Mouse (Mus musculus) brain, embryonic 14.5 days (tissue): Measurements from ENCODE around the gene Gm21974. TPM values are rescaled to one million over a fixed set of nuclear protein-coding genes. Genes with fewer than 3 reads are reported as not detected.
"Not testable (repeated sequence)": the region's sequence is repeated elsewhere in the genome, so short reads cannot be mapped to it uniquely, and the experiment has no call there.

ENCODE experiments used
- DNase-seq: peaks from one replicate; pipeline ENCODE4 v3.0.0-alpha.2; 2011; ENCODE audit warnings: low read depth
- CTCF ChIP-seq: fragments of 200-500 bp; IDR thresholded peaks from 2 replicates; pipeline ENCODE4 v1.5.1; 2012; ENCODE audit warnings: inconsistent platforms, mild to moderate bottlenecking, moderate library complexity, borderline replicate concordance; ENCODE audit not compliant: insufficient read depth, insufficient read length; ENCODE audit errors: extremely low read depth
- POLR2A ChIP-seq: fragments of 200-500 bp; IDR thresholded peaks from 2 replicates; pipeline ENCODE4 v1.6.1; 2012; ENCODE audit warnings: mild to moderate bottlenecking, inconsistent platforms, borderline replicate concordance; ENCODE audit not compliant: poor library complexity, insufficient read depth, insufficient read length, severe bottlenecking; ENCODE audit errors: extremely low read depth
- polyA plus RNA-seq: library from polyadenylated mRNA; depleted of rRNA; stranded (reverse); fragments of >200 nt; gene quantifications from 2 replicates; pipeline ENCODE4 v1.2.3, GENCODE M21; 2012; rRNA removed

Gene Gm21974
- not detected in 2 replicates for polyA plus RNA-seq

DNA sequence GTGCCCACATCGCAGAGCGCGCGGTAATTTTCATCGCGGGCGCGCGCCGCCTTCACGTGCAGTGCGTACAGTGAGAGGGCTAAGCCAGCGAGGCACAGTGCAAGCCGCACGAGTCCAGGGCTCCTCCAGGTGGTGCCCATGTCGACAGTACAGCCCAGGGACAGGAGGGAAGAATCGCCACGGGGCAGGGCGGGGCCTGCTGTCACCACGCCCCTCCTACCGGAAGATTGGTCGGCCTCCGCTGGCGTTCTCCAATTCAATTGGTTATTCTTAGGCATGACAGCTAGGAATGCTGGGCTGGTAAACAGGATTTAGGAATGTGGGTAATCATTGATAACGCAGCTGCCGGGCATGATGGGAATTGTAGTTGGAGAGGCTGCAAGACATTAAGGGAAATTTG lies at the start of gene Gm21974, which contains the start of gene Vkorc1:
Gene Gm21974 (minus strand): TSS at position 13 of the 400 bp plus-strand sequence.
Gene Vkorc1 (minus strand): TSS at position 176 of the 400 bp plus-strand sequence.
- peak; percentile 25; the same call in 1 of the 2 replicates for TF ChIP-seq CTCF
- TF ChIP-seq POLR2A: peak; percentile 5; the same call in 1 of the 2 replicates
- DNase-seq: peak; percentile 99

DNA sequence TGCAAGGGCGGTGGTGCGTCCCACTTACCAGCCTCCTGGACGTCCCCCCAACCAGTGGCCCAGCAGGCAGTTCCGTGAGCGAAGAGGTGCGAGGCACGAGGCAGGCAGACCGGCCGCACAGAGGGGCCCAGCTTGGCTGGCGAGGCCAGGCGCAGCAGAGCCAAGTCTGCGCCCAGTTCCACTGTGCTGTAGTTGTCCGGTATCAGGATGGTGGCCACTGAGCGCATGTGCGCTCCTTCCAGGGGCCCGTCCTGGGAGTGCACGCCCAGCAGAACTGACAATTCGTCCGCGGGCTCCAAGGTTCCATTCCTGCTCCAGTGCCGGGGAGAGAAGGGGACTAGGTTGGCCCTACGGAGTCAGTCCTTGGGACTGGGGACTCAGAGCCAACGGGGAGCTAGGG lies 49.4 kb upstream of the Gm21974 start:
- DNase-seq: no peak
- no peak for TF ChIP-seq POLR2A
- TF ChIP-seq CTCF: no peak

DNA sequence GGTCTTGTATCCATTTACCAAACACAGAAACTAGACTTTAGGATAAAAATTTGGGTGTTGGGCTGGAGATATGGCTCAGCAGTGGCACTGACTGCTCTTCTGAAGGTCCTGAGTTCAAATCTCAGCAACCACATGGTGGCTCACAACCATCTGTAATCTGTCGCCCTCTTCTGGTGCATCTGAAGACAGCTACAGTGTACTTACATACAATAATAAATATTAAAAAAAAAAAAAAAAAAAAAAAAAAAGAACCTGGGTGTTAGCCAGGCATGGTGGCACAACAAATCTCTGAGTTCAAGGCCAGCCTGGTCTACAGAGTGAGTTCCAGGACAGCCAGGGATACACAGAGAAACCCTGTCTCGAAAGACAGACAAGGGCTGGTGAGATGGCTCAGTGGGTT lies 46.8 kb upstream of the Gm21974 start:
- DNase-seq: not testable (repeated sequence)

DNA sequence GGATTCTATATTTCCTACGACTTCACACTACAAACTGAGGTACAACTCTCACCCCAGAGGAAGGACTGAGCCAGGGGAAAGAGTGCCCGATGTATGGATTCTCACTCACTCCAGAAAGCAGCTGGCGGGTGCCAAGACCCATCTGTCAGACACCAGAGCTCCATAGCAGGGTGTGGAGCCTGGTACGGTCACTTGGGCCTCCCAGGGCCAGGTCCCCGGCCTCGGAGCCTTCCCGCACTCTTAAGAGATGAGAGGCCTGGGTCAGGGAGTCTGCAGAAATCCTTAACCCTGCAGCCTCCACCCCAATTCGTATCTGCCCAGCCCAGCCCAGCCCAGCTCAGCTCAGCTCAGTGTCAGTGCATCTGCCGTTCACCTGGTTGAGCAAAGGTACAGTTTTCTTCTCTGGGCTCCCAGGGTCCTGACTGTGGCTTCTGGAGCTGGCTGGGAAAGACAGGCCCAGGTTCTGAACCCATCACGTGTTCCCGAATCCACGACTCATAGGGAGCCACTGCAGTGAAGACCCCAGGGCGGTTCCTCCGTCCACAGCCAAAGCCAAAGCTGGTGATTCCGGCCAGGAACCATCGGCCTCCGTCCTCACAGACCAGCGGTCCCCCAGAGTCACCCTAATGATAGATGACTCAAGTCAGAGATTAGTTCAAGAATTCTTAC lies 41.1 kb upstream of the Gm21974 start:
- no peak for DNase-seq
- TF ChIP-seq POLR2A (no peak), CTCF (no peak)

DNA sequence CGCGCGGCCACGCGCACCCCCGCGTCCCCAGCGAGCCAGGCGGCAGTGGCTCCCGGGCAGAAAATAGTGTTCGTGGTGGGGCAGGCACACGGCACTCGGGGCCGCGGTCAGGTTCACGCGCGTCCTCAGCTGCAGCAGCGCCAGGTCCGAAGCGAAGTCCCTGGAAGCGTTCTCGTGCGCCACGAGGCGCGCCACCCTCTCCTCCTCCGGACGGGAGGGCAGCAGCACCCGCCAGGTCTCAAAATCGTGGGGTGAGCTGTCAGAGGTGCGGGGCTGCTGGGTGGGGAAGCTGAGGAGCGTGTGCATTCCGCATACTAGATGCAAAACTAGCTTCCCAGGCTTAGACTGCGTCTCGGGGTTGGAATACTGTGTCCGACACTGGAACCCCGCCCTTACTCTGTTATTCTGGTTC lies 40.5 kb upstream of the Gm21974 start:
- TF ChIP-seq POLR2A: no peak
- no peak for TF ChIP-seq CTCF
- no peak for DNase-seq

DNA sequence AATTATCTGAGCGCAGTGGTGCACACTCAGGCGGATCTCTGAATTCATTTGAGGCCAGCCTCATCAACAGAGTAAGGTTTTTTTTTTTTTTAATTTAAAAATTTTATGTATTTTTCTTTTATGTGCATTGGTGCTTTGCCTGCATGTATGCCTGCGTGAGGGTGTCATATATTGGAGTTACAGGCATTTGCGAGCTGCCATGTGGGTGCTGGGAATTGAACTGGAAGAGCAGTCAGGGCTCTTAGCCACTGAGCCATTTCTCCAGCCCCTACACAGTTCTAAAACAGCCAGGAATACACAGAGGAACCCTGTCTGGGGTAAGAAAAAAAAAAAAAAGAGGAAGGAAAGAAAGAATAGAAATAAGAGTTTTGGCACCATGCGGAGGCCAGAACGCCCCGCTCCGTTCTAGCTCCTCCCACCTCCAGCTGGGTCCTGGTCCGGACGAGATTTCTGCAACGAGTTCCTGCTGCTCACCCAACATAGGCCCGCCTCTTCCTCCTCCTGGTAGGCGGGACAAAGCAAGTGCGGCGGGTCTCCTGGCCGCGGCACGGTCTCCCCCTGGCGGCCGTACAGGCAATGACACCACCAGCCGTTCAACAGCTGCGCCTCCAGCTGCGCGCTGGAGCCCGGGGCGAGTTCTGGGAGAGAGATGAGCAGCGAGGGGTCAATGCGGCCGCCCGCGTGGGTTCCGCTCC lies 39.9 kb upstream of the Gm21974 start:
- TF ChIP-seq POLR2A (peak; percentile 59; the same call in 1 of the 2 replicates), CTCF (peak; percentile 93)
- peak; percentile 98 for DNase-seq

DNA sequence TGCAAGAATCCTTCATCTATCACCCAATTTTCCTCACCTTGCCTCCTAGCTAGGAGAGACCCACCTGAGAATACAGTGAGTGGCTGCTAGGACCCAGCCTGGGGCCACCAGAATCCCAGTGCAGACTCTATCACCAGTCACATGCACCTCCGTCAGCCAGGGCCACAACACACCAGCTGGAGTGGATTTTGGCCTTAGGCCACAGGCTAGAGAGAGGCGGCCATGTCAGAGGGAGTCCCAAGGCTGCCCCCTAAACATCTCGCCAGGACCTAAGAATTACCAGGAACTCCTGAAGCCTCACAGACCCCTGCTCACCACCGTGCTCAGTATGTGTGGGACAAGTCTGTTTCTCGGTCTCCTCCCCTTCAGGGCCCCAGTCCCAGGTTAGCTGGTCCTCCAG lies 38.8 kb upstream of the Gm21974 start:
- TF ChIP-seq CTCF (no peak), POLR2A (no peak)
- DNase-seq: no peak

DNA sequence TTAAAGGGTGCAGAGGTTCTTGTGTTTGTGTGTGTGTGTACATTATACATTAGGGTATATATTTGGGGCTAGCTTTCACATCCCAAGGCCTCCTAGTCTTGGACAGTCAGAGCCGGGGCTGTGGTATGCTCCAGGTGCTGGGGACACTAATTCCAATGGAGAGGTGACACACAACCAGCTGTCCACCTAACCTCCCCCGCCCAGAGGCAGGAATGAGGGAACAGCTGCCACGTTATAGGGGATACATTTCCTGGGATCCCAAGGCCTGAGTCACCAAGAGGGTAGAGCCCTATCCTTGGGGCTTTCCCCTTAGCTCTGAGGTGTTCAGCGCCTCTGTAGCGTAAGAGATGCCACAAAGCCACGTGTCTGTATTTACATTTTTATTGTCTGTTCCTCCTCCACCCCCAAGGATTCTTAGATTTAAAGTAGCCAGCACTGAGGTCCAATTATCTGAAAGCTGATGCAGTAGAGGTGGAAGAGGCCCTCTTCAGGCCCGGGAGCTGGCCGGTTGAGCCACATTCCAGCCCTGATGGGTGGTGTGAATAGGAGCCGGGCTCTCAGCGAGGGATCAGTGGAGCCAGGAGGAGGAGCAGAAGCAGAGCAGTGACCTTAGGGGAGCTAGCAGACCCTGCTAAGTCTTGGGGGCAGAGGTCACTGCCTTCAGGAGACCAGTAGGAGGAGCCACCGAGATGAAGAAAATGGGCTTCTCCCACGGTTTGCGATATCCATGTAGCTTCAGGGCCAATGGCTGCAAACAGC lies 37.2 kb upstream of the Gm21974 start:
- no peak for TF ChIP-seq POLR2A
- TF ChIP-seq CTCF: no peak
- no peak for DNase-seq

DNA sequence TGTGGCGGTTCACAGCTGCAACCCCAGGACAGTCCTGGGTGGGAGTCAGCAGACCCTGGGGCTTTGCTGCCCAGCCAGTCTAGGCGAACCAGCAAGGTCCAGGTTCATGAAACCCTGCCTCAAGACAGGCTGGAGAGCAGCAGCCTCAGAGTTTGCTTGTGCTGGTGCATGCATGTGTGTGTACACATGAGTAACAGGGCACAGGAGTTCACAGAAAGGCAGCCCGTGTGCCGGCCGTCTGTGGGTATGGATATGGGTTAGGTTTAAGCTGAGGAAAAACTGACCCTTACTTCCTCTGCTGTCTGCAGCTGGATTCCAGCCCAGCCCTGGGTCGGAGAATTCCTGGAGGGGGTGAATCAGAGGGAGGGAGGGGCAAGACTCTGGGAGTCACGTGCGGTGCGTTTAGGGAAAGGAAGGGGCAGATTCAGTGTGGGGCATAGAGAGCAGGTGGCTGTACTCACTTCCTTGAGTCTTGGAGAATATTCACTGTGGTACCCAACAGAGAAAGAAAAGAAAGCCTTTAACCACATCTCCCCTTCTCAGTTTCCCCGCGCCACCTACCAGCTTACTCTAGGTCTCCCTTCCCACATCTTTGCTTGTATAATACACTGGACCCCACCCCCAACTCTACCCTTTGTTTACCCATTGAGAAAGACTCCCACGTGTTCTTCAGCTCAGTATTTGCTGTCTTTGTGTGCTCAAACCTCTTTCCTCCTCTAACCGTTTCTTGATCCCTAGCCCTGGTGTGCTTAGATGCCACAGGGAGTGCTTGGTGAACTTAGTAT lies 36.3 kb upstream of the Gm21974 start:
- no peak for DNase-seq
- TF ChIP-seq POLR2A: no peak
- no peak for TF ChIP-seq CTCF

DNA sequence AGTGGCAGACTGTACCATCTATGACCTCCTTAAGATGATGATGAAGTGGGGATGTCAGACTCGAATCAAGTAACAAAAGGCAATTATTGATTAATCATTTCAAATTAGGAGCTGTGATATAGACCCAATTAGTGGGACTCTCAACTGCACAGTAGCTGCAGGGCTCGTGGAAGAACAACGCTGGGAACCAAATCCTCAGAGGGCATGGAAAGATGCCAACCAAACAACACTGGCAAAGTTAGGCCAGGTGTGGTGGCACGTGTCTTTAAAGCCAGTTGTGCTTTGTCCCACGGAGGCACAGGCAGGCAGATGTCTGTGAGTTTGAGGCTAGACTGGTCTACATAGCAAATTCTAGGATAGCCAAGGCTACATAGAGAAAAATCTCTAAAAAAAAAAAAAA lies 35.4 kb upstream of the Gm21974 start:
- DNase-seq: no peak
- TF ChIP-seq POLR2A: no peak
- no peak for TF ChIP-seq CTCF

DNA sequence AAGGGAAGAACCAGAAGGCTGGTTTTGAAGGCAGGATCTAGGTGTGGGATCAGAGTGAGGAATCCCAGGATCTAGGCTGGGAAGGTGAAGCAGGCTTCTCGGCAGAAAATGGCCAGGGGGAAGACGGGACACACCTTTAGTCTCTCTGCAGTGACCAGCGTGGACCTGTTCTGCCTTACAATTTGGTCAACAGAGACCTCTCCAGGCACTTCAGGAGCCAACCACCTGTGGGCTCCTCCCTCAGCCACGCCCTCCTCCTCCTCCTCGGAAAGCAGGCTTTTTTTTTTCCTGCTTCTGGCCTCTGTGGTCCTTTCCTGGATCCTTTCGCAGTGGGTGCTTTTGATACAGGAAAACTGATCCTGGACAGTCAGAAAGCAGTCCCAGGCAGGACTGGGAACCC lies 34.7 kb upstream of the Gm21974 start, which contains the start of gene Prss8:
Gene Prss8 (minus strand): TSS at position 182 of the 400 bp plus-strand sequence.
- TF ChIP-seq CTCF (no peak), POLR2A (no peak)
- no peak for DNase-seq

DNA sequence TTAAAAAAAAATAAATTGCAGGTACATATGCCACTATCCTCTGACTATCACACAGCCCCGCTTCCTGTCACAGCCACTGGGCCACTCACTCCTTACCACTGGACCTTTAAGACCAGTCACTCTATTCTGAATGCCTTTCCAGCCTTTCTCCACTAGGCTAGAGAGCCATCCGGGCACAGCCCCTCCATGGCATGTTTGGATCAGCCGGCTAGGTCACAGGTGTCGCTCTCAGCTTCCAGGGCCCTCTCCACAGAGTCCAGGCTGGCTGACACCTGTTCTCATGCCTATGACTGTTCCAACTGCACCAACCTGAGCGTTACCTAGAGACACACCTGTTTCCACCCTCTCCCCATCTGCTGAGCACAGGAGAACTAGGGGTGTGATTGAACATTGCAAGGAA lies 33.3 kb upstream of the Gm21974 start:
- TF ChIP-seq CTCF (no peak), POLR2A (no peak)
- DNase-seq: no peak
